Mouse (Mus musculus) splenic B cell, adult 2 months (primary cell): ENCODE results near the gene Plekhg3.

Experiments used
- DNase-seq: peaks from one replicate; pipeline ENCODE4 v3.0.0-alpha.2; 2011; ENCODE audit warnings: low read depth, low spot score
- H3K27me3 ChIP-seq: 2 replicates; pipeline ENCODE4 v1.6.1; 2012; ENCODE audit warnings: mild to moderate bottlenecking, low read length, moderate library complexity, mixed read lengths; ENCODE audit not compliant: control insufficient read depth, poor library complexity, insufficient read depth, severe bottlenecking
- H3K36me3 ChIP-seq: 2 replicates; pipeline ENCODE4 v1.6.1; 2012; ENCODE audit warnings: mild to moderate bottlenecking, low read length, moderate library complexity, mixed read lengths; ENCODE audit not compliant: control insufficient read depth, poor library complexity, insufficient read depth, severe bottlenecking

The Plekhg3 gene

DNA sequence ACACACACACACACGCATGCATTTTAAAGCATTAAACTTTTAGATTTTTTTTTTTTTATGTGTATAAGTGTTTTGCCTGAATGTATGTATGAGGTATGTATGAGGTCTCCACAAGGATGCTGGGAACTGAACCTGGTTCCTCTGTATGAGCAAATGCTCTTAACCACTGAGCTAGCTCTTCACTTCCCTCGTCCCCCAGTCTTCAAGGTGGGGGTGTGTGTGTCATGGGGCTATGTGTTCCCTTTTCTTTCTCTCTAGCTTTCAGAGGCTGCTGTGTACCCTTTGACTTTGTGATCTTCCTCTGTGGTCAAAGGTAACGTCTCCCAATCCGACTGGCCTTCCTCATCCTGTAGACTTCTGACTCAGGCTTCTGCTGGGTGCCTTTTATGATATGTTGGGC is 22.3 kb downstream of the Plekhg3 start:
- Histone ChIP-seq H3K36me3 (no peaks in the 10 kb centered on the region), H3K27me3 (no peaks in the 10 kb centered on the region)
- peak; percentile 86 for DNase-seq

DNA sequence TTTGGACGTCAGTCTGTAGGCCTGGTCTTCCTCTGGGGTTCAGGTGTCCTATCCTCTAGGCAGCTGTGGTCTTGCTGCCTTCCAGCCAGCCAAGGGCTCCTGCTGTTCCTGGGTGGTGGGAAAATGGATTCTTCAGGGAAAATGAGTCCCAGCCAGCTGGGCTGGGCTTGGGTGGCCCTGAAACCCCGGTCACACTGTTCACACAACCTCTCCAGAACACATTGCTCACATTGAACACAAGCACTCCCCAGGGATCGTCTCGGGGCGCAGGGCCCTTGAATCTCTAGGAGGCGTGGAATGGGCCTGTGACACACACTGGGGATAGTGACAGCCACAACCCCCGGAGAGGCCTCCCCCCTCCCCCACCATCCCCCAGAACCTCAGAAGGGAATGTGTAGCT is 23.2 kb downstream of the Plekhg3 start:
- H3K36me3 ChIP-seq = no peaks in the 10 kb centered on the region
- DNase-seq = no peak

DNA sequence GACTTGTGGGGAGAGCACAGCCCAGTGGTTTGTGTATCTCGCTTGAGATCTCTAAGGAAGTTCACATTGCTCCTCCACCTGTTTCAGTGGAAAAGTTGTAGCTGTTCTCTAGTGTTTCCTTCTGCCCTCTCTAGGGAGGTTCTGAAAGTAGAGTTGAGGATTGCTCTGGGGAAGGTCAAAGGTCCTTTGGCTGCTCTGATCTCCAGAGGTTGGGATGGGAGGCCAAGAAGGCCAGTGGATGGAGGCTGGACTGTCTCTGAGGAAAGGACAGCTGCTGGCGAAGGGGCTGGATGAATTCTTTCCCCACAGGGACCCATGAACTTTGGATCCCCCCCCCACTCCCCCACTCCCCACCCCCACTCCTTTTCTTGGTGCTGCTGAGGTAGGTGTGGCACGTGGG is 23.7 kb downstream of the Plekhg3 start:
- Histone ChIP-seq H3K27me3 (no peaks in the 10 kb centered on the region), H3K36me3 (no peaks in the 10 kb centered on the region)
- DNase-seq = no peak

More for the DNA sequence above, 23.2 kb downstream of the Plekhg3 start:
- no peaks in the 10 kb centered on the region for H3K27me3 ChIP-seq

DNA sequence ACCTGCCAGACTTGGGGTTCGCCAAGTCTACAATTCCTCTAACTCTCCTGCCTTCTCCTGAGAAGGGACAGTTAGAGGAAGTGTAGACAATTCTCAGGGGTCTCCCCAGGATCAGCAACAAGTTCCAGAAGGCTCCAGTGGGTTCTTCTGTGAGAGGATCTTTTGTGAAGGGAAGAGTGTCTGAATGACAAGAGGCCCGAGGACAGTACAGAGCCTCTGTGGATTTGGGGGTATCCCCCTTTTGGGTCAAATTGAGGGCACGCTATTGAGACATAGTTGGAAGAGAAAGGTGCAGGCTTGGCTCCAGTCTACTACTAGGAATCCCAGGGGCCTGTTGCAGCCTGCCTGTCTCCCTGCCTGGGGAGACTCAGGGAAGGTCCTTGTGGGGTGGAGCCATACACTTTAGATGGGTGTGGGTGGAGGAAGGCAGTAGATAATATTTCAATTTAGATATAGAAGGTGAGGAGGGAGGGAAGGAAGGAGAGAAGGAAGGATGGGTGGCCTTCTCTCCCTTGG is 24.2 kb downstream of the Plekhg3 start:
- Histone ChIP-seq H3K27me3 (no peaks in the 10 kb centered on the region), H3K36me3 (no peaks in the 10 kb centered on the region)
- no peak for DNase-seq

DNA sequence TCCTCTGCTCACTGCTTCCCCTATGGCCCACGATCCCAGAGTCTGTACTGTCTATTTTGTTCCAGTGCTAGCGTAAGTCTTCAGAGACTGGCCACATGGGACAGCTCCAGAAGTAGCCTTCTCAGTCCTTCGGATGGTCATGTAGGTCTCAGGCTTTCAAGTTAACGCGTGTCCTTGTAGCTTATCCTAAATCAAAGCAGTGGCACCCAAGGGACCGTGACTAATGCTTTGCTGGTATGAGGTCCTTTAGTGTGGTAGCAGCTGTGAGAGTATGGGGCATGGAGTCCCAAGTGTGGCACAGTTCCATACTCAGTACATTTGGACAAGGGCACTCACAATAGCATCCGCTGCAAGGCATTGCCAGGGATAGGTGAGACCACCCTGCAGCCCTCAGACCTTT is 25.5 kb downstream of the Plekhg3 start:
- Histone ChIP-seq H3K27me3 (no peaks in the 10 kb centered on the region), H3K36me3 (no peaks in the 10 kb centered on the region)
- no peak for DNase-seq

DNA sequence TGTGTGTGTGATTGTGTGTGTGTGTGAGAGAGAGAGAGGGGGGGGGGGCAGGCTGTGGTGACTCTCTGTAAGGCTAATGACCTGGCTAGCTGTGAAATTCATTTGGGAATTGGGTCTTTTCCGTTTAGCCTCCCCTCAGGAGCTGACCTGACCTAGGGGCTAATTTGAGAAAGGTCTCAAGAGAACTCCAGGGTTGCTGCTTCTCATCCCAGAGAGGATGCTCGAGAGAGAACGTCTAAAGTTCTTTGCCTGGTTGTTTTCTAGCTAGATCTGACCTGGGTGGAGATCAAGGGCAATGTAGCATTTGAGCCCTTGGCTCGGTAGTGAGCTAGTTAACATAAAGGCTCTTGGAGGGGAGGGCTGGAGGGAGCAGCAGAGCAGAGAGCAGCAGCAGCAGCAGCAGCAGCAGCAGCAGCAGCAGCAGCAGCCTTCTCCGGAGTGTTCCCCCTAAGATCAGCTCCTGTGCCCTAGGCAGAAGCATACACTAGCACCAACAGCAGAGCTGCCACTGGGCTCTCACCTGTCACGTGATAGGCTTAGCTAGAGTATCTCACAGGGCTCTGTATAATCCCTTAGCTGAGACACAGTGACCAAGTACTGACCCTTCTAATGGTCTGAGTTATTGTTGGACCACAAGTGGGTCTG is 26.2 kb downstream of the Plekhg3 start:
- DNase-seq = no peak
- Histone ChIP-seq H3K27me3 (no peaks in the 10 kb centered on the region), H3K36me3 (no peaks in the 10 kb centered on the region)

DNA sequence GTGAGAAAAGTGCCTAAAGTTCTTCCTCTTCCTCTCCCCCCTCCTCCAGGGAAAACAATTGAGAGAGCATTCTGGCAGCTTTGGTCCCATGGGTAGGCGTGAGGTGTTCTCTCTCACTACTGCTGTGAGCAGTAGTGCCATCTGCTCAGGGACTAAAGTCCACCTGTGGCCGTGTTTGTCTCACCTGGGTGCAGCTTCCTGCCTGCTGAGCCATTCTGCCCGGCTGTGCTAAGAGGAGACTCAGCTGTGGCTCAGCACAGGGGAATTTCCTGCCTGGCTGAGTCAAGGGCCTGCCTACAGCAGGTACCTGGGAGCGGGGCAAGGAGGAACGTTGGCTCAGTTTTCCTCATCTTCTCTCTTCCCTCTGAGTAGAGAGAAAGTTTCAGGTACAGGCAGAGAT is 27.5 kb downstream of the Plekhg3 start:
- no peaks in the 10 kb centered on the region for H3K27me3 ChIP-seq
- DNase-seq = no peak
- H3K36me3 ChIP-seq = no peaks in the 10 kb centered on the region

DNA sequence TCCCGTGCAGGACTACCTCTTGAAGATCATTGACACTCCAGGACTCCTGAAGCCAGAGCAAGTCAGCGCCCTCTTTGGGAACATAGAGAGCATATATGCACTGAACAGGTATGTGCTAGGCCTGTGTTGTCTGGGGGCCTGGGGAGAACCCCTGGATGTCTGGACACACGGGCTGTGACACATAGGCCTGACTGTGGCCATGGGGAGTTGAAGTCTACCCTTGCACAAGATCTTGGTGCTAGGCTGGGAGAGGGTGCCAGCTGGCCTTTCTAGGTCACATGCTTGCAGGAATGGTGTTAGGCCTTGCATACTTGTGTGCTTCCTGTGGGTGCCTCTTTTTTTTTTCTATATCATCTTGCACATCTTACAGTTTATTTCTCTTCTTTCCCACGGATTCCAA is 31.5 kb downstream of the Plekhg3 start:
- Histone ChIP-seq H3K36me3 (peaks cover 3% of the 10 kb centered on the region), H3K27me3 (no peaks in the 10 kb centered on the region)
- no peak for DNase-seq

DNA sequence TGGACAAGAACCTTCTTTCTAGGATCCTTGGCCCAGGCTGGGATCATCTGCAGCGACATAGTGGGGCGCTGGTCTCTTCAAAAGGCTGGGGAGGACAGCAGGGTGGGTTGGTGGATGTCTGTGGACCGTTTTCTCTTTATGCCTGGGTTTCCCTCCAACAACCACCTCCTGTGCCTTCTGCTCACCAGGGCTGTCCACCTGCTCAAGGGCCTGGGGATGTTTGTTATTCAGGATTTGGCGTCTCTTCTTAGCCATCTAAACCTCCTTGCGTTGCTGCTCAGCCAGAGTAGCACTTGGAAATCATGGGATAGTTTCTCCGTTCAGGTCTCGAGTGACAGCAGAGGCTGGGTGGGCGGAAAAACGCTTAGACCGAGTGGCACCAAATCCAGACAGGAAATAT is 35.6 kb downstream of the Plekhg3 start:
- H3K27me3 ChIP-seq = no peaks in the 10 kb centered on the region
- no peak for DNase-seq
- H3K36me3 ChIP-seq = peaks cover 3% of the 10 kb centered on the region

DNA sequence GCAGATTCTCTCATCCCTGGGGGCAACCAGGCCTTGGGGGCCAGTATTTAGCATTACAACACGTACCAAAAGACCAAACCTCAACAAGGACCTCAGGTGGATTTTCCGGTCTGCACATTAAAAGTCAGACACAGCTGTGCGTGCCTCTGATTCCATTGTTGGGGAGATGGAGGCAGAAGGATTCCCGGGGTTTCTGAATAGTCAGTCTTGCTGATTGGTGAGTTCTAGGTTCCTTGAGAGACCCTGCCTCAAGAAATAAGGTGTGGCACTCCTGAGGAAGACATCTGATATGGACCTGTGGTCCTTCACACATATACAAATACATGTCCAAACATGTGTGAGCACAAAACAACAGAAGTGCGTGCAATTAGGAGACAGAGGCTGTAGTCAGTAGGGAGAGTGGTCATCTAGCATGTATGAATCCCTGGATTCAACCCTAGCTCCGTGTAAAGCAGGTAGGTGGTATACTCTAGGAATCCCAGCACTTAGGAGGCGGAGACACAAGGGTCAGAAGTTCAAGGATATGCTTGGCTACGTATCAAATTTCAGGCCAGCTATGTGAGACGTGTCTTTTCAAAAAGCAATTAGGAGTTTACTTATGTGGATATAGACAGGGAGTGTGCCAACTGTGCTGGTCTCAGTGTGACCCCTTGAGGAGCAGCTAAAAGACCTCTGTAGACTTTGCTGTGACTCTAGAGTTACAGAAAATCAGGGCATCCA is 39.7 kb downstream of the Plekhg3 start:
- Histone ChIP-seq H3K27me3 (no peaks in the 10 kb centered on the region), H3K36me3 (peaks cover 5% of the 10 kb centered on the region)
- DNase-seq = no peak

DNA sequence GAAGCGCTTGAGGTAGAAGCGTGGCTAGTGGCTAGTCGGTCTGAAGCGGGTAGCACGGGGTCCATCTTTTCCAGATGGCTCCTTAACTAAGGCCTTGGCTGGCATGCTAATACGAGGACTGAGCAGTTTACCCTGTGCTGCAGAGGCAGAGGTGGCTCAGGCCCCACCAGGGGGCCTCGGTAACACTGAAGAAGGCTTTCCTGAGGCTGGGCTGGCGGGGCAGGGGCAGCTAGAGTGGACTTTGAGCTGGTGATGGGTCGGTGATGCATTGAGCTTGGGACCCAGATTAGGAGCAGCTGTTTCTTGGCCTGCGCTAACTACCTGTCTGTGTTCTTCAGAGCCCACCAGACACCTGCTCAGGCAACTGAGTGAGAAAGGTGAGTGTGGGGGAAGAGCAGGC is 40.6 kb downstream of the Plekhg3 start:
- Histone ChIP-seq H3K27me3 (no peaks in the 10 kb centered on the region), H3K36me3 (peaks cover 4% of the 10 kb centered on the region)
- no peak for DNase-seq

DNA sequence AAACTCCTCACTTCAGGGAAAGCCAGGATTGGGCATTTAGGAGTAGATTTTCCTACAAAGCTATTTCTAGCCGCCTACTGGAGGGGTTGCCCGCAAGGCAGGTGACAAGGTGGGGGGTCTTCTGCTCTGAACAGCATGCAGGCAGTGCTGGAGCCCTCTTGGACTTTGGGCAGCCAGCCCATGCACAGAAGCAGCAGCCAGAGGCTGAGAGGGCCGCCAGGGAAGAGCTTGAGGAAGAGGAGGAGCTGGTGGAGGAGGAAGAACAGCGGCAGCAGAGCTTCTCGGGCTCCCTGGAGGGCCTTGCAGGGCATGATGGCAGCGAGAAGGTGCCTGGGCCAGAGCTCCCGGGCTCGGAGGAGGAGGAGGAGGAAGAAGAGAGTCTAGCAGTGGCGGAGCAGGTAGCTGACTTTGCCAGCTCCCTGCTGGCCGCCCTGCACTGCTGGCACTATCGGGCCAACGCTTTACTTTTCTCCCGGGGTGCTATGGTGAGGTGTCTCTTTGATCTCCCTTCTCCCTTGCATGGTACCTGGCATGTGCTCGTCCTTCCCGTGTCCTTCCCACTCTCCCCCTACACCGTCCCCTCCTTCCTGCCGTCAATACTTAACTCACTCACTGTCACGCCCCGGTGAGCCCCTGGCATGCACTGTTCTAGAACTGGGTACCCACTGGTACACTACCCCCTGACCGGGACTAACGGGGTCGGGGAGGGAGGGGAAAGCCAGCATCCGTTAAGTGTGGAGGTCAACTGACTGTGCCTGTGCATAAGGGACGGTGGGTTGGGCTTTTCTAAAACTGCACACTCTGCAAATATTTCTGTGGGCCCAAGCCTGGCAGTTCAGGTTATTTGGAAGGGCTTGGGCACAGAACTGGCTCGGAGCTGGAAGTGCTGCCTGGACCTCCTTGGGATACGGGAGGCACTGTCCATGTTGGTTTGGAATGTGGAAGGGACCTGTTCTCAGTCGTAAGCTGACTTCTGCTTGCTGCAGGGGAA is 41.9 kb downstream of the Plekhg3 start:
- DNase-seq = no peak
- H3K36me3 ChIP-seq = peaks cover 3% of the 10 kb centered on the region
- no peaks in the 10 kb centered on the region for H3K27me3 ChIP-seq

DNA sequence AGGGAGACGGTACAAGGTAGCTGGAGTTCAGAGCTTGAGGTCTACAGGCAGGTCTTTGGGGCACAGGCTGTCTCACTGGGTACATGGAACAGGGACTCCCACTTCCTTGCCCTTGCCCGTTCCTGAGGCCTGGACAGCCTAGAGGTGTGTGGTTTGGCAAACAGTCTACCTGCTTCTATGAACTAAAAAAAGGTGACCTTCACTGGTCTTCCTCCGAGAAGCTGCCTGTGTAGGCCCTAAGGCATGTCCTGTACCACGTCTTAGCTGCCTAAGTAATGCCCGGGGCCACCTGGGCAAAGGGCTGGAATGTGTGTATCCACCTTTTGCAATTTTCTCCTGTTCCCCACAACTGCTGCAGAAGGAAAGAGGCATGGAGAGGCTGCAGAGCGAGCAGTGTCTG is 42.7 kb downstream of the Plekhg3 start:
- DNase-seq = no peak
- Histone ChIP-seq H3K36me3 (peaks cover 3% of the 10 kb centered on the region), H3K27me3 (no peaks in the 10 kb centered on the region)

DNA sequence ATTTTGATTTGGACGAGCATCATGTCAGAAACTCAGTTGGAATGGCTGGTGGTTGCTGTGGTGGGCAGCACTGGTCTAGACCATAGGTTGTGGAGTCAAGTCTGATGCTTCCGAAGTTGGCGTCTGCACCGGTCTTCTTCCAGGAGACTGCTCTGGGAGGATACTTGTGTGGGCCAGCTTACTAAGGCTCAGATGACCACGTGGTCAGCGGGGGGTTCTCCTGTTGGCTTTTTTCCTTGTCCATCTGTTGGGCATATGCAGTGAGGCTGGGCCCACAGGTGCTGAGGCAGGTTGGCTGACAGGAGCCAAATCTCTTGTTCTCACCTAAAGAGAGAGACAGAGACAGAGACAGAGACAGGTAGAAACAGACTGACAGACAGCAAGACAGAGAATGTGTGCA is 44.1 kb downstream of the Plekhg3 start:
- no peak for DNase-seq

DNA sequence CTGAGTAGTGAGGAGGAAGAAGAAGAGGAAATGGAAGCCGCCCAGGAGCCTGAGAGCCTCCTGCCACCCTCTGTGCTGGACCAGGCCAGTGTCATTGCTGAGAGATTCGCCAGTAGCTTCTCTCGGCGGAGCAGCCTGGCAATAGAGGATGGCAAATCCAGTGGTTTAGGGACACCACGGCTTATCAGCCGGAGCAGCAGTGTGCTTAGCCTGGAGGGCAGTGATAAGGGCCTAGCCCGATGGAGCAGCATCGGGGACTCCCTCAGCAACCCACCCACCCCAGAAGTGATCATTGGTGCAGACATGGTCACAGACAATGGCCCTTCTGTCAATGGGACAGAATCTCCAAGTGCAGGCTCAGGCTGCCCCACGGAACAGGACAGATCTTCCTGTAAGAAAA is 45.4 kb downstream of the Plekhg3 start:
- no peaks in the 10 kb centered on the region for H3K27me3 ChIP-seq
- H3K36me3 ChIP-seq = peaks cover 3% of the 10 kb centered on the region
- DNase-seq = no peak

More for the DNA sequence above, 44.1 kb downstream of the Plekhg3 start:
- no peaks in the 10 kb centered on the region for H3K27me3 ChIP-seq
- peaks cover 3% of the 10 kb centered on the region for H3K36me3 ChIP-seq
